Mouse (Mus musculus) forebrain, embryonic 14.5 days (tissue): ENCODE results near the gene Nek6. TPM values are rescaled to one million over a fixed set of nuclear protein-coding genes. Genes with fewer than 3 reads are reported as not detected.

Experiments
- ATAC-seq: fragments of 200-750 bp; cut with Nextera tagmentation; 2 replicates; pipeline ENCODE4 v1.8.0; 2017; ENCODE audit warnings: mild to moderate bottlenecking, moderate library complexity
- DNase-seq: peaks from one replicate; pipeline ENCODE4 v3.0.0-alpha.2; 2015; ENCODE audit warnings: low spot score
- H3K27ac ChIP-seq: fragments of 300-500 bp; sonication (generic); 2 replicates; pipeline ENCODE4 v1.5.1; 2014; ENCODE audit warnings: low read depth, mild to moderate bottlenecking, control low read depth, low read length, moderate library complexity
- H3K27me3 ChIP-seq: fragments of 300-500 bp; sonication (generic); replicated peaks from 2 replicates; pipeline ENCODE4 v1.6.1; 2014; ENCODE audit warnings: low read length, control low read depth, mixed read lengths; ENCODE audit not compliant: control insufficient read depth, insufficient read depth
- H3K36me3 ChIP-seq: fragments of 300-500 bp; sonication (generic); 2 replicates; pipeline ENCODE4 v1.6.1; 2014; ENCODE audit warnings: low read length, control low read depth; ENCODE audit not compliant: control insufficient read depth, insufficient read depth
- H3K4me1 ChIP-seq: fragments of 300-500 bp; sonication (generic); 2 replicates; pipeline ENCODE4 v1.6.1; 2014; ENCODE audit warnings: antibody characterized with exemption, low read length, control low read depth; ENCODE audit not compliant: control insufficient read depth, insufficient read depth
- H3K4me2 ChIP-seq: fragments of 300-500 bp; sonication (generic); 2 replicates; pipeline ENCODE4 v1.6.1; 2014; ENCODE audit warnings: mild to moderate bottlenecking, control low read depth, low read length
- H3K4me3 ChIP-seq: fragments of 300-500 bp; sonication (generic); 2 replicates; pipeline ENCODE4 v1.5.1; 2014; ENCODE audit warnings: low read depth, low read length, control low read depth
- H3K9ac ChIP-seq: fragments of 300-500 bp; sonication (generic); 2 replicates; pipeline ENCODE4 v1.6.1; 2014; ENCODE audit warnings: mild to moderate bottlenecking, low read length, control low read depth, moderate library complexity
- H3K9me3 ChIP-seq: fragments of 300-500 bp; sonication (generic); replicated peaks from 2 replicates; pipeline ENCODE4 v1.6.1; 2016; ENCODE audit warnings: low read length, control low read depth, mixed read lengths; ENCODE audit not compliant: control insufficient read depth
- WGBS: fragments of 180-500 bp; shearing (Covaris S2); extraction: QIAGEN DNeasy Blood & Tissue Kit; methylation state at CpG from one replicate; pipeline ENCODE4 v1.1.7; 2014; 5-methylcytosine and 5-hydroxymethylcytosine counted together
- polyA plus RNA-seq: library from polyadenylated mRNA; unstranded; fragments of >200 nt; fragmentation: Nextera tagmentation; extraction: Ambion mirVana; gene quantifications from 2 replicates; pipeline ENCODE4 v1.2.1, GENCODE M21; 2014

The Nek6 gene
- 95.1 and 96.7 TPM in 2 replicates for polyA plus RNA-seq

DNA sequence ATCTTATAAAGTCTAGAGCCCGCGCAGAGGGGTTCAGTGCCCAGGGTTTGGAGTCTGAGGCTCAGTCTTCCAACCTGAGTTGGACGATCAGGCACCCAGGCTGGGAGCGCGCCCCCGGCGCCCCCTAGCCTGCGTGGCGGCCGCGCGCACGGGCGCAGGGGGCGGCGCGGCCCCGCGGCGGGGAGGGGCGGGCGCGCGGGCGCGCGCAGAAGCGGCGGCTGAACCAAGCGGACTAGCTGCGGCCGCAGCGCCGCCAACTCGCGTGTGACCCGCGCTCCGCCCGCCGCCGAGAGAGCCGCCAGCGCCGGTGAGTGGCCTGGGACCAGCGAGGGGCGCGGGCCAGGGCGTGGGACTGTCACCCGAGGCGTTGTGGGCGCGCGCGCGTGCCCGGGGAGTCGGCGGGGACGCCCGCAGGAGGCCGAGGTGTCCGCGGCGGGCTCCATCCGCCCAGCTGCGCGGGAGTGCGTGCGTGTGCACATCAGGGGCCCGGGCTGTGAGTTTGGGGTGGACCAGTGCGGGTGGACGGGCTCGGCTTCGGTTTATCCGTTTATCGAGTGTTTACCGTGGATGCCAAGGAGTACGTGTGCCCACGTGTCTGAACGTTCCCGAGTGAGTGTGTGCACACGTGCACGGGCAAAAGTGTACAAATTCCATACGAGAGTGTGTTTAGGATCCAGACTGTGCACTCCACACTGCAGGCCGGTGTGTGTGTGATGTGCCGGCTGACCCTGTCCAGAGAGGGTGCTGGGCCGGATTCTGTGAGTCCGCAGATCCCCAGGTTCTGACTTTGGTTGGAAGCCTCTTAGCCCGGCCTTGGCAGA lies at the start of gene Nek6:
Gene Nek6 (plus strand): TSS at position 157 of the 821 bp plus-strand sequence.
- H3K9me3 ChIP-seq: 0 out of 2 replicates have a peak, but pooled peaks cover 2% of the 10 kb centered on the region
- WGBS: under 1% methylated on average over 75 of the region's 90 CpGs
- DNase-seq: peak; percentile 74
- H3K9ac ChIP-seq: peak within 1 kb of the TSS; percentile 90
- peak within 1 kb of the TSS; percentile 83 for H3K27ac ChIP-seq
- H3K4me3 ChIP-seq: peak within 1 kb of the TSS; percentile 81
- peak; percentile 65 for ATAC-seq
- H3K4me1 ChIP-seq: peaks cover 32% of the 10 kb centered on the region
- H3K27me3 ChIP-seq: no peaks in the 10 kb centered on the region
- H3K36me3 ChIP-seq: no peaks in the 10 kb centered on the region
- H3K4me2 ChIP-seq: peak within 1 kb of the TSS; percentile 76

DNA sequence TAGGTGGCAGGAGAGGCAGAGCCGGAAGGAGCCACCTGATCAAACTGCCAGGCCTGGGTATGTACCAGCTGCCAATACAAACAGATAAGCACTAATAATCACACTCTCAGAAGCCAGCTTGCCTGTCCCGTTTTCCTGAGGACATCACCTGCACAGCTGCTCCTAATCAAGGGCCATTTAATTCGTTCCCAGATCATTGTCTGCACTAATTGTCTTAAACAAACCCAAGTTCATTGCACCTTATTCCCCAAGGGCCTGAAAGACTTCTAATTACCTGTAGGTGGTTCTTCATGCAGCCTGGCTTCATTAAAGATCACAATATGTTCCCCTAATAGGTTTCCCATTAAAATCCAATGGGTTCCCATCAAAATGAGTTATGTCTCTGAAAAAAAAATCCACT lies 49.1 kb upstream of the Nek6 start:
- Histone ChIP-seq H3K27me3 (no peaks in the 10 kb centered on the region), H3K9me3 (no peaks in the 10 kb centered on the region), H3K4me1 (peaks cover 18% of the 10 kb centered on the region)

GRCm38 (mm10) chr2:38468845-38469244 lies 42.6 kb upstream of the Nek6 start:
- Histone ChIP-seq H3K9ac (no peak overlapping the region), H3K36me3 (no peaks in the 10 kb centered on the region), H3K4me3 (no peak overlapping the region), H3K4me2 (no peak overlapping the region), H3K27me3 (no peaks in the 10 kb centered on the region), H3K9me3 (no peaks in the 10 kb centered on the region), H3K27ac (no peak overlapping the region), H3K4me1 (no peaks in the 10 kb centered on the region)
- DNase-seq (no peak), ATAC-seq (no peak)
- 89% methylated on average over 4 of the region's 4 CpGs for WGBS

More for the DNA sequence above, 49.1 kb upstream of the Nek6 start:
- ATAC-seq (no peak), DNase-seq (no peak)
- no peak overlapping the region for H3K4me2 ChIP-seq
- no peak overlapping the region for H3K4me3 ChIP-seq
- H3K27ac ChIP-seq: no peak overlapping the region
- H3K9ac ChIP-seq: no peak overlapping the region
- 46% methylated on average over 3 of the region's 3 CpGs for WGBS
- H3K36me3 ChIP-seq: no peaks in the 10 kb centered on the region

DNA sequence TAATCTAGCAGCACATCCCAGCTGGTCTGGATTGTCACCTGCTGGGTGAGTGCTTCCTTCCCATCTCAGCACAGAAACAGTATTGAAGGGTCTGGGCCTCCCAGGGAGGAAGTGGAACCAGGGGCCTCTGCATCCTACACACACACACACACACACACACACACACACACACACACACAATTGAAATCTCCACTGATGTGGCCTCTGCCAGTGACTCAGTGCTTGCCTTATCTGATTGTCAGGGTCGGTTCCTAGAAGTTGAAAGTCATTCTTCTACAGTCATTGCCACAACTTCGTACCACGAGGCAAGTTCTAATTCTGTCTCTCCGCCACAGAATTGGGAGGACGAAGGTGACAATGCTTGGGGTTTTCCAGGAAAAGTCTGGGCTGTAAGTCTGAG lies 39.7 kb upstream of the Nek6 start:
- no peak overlapping the region for H3K9ac ChIP-seq
- H3K36me3 ChIP-seq: no peaks in the 10 kb centered on the region
- 90% methylated on average over 5 of the region's 5 CpGs for WGBS
- H3K27ac ChIP-seq: no peak overlapping the region
- DNase-seq (no peak), ATAC-seq (no peak)
- no peaks in the 10 kb centered on the region for H3K9me3 ChIP-seq
- no peak overlapping the region for H3K4me2 ChIP-seq
- no peak overlapping the region for H3K4me3 ChIP-seq
- H3K4me1 ChIP-seq: no peaks in the 10 kb centered on the region
- no peaks in the 10 kb centered on the region for H3K27me3 ChIP-seq

- no peak overlapping the region for H3K9ac ChIP-seq
Measured at GRCm38 (mm10) chr2:38472829-38473228, 38.6 kb upstream of the Nek6 start.

GRCm38 (mm10) chr2:38476871-38477496 lies 34.5 kb upstream of the Nek6 start:
- DNase-seq (no peak), ATAC-seq (no peak)
- no peaks in the 10 kb centered on the region for H3K36me3 ChIP-seq
- H3K4me1 ChIP-seq: no peaks in the 10 kb centered on the region
- no peak overlapping the region for H3K4me2 ChIP-seq
- no peak overlapping the region for H3K4me3 ChIP-seq
- H3K9ac ChIP-seq: no peak overlapping the region
- no peak overlapping the region for H3K27ac ChIP-seq
- 82% methylated on average over 9 of the region's 9 CpGs for WGBS
- no peaks in the 10 kb centered on the region for H3K27me3 ChIP-seq
- no peaks in the 10 kb centered on the region for H3K9me3 ChIP-seq

More at GRCm38 (mm10) chr2:38472829-38473228, 38.6 kb upstream of the Nek6 start:
- Histone ChIP-seq H3K4me3 (no peak overlapping the region), H3K4me2 (no peak overlapping the region), H3K27me3 (no peaks in the 10 kb centered on the region), H3K27ac (no peak overlapping the region), H3K4me1 (no peaks in the 10 kb centered on the region), H3K9me3 (no peaks in the 10 kb centered on the region), H3K36me3 (no peaks in the 10 kb centered on the region)
- no peak for ATAC-seq
- DNase-seq: no peak

GRCm38 (mm10) chr2:38477497-38477873 lies 34.0 kb upstream of the Nek6 start:
- Histone ChIP-seq H3K36me3 (no peaks in the 10 kb centered on the region), H3K27ac (no peak overlapping the region), H3K9me3 (no peaks in the 10 kb centered on the region), H3K27me3 (no peaks in the 10 kb centered on the region), H3K4me1 (no peaks in the 10 kb centered on the region), H3K4me3 (no peak overlapping the region), H3K9ac (no peak overlapping the region), H3K4me2 (no peak overlapping the region)
- WGBS: 96% methylated on average over 9 of the region's 9 CpGs
- DNase-seq (no peak), ATAC-seq (no peak)

GRCm38 (mm10) chr2:38478683-38479082 lies 32.8 kb upstream of the Nek6 start:
- no peak for ATAC-seq
- DNase-seq: no peak
- Histone ChIP-seq H3K27ac (no peak overlapping the region), H3K4me1 (no peaks in the 10 kb centered on the region), H3K4me2 (no peak overlapping the region), H3K36me3 (no peaks in the 10 kb centered on the region), H3K4me3 (no peak overlapping the region), H3K9ac (no peak overlapping the region), H3K9me3 (no peaks in the 10 kb centered on the region), H3K27me3 (no peaks in the 10 kb centered on the region)
- 93% methylated on average over 4 of the region's 4 CpGs for WGBS

GRCm38 (mm10) chr2:38479541-38479940 lies 31.9 kb upstream of the Nek6 start:
- no peak overlapping the region for H3K27ac ChIP-seq
- DNase-seq: no peak
- H3K4me1 ChIP-seq: no peaks in the 10 kb centered on the region
- no peaks in the 10 kb centered on the region for H3K27me3 ChIP-seq
- no peaks in the 10 kb centered on the region for H3K9me3 ChIP-seq
- H3K36me3 ChIP-seq: no peaks in the 10 kb centered on the region
- no peak overlapping the region for H3K4me2 ChIP-seq
- no peak overlapping the region for H3K9ac ChIP-seq
- ATAC-seq: no peak
- H3K4me3 ChIP-seq: no peak overlapping the region
- 75% methylated on average over 3 of the region's 3 CpGs for WGBS
